Mouse (Mus musculus): Measurements from ENCODE around the gene Vps33b.

Gene Vps33b

GRCm38 (mm10) chr7:80268897-80269750 is at the start of gene Vps33b:
Vps33b (plus strand) TSS chr7:80269649.
- peak; percentile 99 for DNase-seq

- no peak for DNase-seq
Measured at GRCm38 (mm10) chr7:80220237-80220797, 49.1 kb upstream of the Vps33b start.

DNA sequence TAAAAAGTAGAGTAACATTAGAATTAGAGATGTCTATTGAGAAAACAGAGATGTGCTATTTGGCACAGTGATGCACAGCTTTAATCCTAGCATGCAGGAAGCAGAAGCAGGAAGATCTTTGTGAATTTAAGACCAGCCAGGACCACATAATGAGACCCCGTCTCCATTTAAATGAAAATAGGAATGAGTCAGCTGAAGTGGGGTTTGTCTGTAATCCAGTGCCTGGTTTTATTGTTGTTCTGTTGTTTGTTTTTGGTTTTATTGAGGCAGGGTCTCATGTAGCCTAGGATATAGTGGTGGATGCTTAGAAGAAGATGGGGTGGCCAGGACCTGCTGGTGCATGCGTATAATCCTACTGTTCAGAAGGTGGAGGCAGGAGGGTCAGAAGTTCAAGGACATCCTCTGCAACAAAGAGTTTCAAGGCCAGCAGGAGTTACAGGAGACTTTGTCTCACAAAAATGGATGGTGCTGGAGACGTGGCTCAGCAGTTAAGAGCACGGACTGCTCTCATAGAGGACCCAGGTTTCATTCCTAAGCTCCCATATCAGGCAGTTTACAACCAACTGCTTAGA is 48.2 kb upstream of the Vps33b start:
- DNase-seq = no peak

DNA sequence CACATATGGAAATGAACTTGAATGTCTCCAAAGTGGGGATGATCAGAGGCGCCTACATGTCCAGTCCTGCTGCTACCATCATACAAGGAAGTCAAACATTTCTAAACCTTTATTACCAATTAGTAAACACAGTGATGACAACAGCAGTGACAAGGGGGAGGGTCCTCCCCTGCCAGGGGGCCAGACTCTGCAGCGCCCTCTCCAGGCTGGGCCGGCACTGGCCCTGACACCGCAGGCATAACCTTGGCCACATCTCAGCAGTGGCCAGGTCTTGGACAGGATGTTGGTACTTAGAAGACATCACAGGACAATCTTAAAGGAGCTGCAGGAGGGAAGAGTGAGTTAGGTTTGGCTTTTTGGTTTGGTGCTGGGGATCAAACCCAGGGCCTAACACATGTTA is 42.4 kb upstream of the Vps33b start:
- DNase-seq = no peak

GRCm38 (mm10) chr7:80230196-80230595 is 39.3 kb upstream of the Vps33b start:
- peak; percentile 36 to 62 for DNase-seq

GRCm38 (mm10) chr7:80231971-80232488 is 37.4 kb upstream of the Vps33b start:
- DNase-seq = peak; percentile 79 to 82

- DNase-seq = peak; percentile 97 to 98
Measured at GRCm38 (mm10) chr7:80232489-80233029, 36.9 kb upstream of the Vps33b start, which contains the start of the genes Cib1 and Gdpgp1. Cib1 (minus strand) TSS chr7:80232813. Gdpgp1 (plus strand) TSS chr7:80232865.

DNA sequence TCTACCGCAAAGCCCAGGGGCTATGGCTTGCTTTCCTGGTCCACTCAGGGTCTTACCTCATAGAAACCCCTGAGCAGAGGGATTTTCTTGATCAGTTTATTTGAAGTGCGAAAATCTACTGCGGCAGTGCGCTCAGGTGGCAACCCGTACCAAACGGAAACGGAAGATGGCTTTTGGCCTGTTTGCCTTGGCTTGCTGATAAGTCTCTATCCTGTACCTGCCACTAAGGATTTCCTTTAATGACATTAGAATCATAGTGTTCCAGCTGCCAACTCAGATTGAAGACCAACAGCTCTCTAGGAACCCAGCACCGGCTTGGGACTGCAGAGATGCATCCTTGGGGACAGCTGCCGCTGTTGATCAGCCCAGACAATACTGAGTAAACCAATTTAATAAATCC is 35.6 kb upstream of the Vps33b start:
- no peak for DNase-seq

DNA sequence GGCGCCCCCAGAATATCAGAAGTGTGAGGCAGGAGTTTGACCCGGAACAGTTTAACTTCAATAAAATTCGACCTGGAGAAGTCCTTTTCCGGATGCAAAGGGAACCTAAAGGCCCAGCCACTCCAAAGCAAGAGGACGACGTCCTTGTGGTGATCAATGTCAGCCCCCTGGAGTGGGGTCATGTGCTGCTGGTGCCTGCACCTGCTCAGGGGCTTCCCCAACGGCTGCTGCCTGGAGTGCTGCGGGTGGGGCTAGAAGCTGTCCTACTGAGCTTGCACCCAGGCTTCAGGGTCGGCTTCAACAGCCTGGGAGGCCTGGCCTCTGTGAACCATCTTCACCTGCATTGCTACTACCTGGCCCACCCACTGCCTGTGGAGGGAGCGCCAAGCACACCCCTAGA is 30.9 kb upstream of the Vps33b start:
- DNase-seq = no peak

GRCm38 (mm10) chr7:80241661-80242060 is 27.8 kb upstream of the Vps33b start:
- no peak for DNase-seq

DNA sequence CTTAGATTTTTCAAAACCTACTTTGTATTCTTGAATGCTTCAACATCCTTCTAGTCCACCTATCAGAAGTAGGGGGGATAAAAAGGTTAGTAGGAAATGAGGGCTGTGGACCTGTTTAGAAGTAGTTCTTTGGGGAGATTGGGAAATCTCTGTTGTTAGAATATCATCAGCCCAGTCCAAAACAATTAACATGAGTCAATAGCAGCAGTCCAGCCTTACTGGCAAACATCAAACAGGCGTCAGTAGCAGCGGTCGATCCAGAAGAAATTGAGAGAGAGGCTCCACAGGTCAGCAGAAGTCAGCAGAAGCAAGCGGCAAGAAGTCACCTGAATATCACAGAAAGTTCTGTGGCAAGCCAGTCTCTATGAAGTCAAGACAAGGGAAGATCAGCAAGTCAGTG is 24.6 kb upstream of the Vps33b start:
- DNase-seq = no peak

GRCm38 (mm10) chr7:80246148-80246721 is 23.2 kb upstream of the Vps33b start, which contains the start of gene Ttll13:
Ttll13 (plus strand) TSS chr7:80246376.
- peak; percentile 99 for DNase-seq

DNA sequence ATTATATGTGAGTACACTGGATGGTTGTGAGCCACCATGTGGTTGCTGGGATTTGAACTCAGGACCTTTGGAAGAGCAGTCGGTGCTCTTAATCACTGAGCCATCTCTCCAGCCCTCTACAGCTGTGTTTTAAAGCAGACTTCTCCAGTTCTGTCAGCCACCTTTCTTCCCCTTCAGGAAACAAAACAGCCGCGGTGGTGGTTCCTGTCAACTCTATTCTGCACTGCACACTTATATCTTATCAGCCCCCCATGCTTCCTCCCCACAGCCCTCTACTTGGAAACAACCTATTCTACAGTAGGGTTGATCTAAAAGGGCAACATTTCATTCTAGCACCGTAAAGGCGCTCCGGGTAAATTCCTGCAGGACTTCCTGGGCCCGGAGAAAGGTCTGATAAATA is 22.6 kb upstream of the Vps33b start:
- no peak for DNase-seq

DNA sequence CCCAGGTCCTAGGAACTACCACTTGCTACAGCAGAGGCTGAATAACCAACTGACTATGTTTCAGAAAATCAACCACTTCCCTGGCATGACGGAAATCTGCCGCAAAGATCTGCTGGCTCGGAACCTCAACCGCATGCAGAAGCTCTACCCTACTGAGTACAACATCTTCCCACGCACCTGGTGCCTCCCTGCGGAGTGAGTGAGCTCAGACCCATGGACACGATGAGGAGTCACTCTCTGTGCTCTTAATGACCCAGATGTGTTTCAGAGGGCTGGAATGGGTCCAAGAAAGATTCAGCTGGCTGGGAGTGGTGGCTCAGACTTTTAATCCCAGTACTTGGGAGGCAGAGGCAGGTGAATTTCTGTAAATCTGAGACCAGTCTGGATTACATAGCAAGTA is 17.0 kb upstream of the Vps33b start:
- DNase-seq = no peak

DNA sequence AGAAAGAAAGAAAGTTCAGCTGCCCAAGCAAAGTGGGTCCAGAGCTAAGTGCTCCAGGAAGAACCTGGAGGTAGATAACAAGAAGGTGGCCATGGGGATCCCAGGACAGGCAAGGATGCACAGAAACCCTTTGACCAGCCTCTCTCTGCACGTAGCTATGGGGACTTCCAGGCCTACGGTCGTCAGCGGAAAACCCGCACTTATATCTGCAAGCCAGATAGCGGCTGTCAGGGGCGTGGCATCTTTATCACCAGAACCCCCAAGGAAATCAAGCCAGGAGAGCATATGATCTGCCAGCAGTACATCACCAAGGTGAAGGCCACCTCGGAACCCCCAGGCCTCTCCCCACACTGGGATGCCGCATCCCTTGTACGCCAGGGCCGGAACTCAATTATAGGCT is 16.6 kb upstream of the Vps33b start:
- no peak for DNase-seq

DNA sequence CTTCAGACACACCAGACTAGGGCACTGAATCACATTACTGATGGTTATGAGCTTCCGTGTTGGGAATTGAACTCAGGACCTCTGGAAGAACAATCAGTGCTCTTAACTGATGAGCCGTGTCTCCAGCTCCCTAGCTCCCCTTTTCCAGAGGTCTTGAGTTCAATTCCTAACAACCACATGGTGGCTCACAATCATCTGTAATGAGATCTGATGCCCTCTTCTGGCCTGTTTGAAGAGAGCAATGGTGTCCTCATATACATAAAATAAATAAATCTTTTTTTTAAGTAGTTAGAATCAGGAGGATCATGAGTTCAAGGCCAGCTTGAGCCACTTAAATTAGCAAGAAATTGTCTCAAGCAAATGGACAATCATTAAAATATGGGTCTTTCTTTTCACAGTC is 13.5 kb upstream of the Vps33b start:
- no peak for DNase-seq

- DNase-seq = no peak
Measured at GRCm38 (mm10) chr7:80257706-80258105, 11.7 kb upstream of the Vps33b start.

DNA sequence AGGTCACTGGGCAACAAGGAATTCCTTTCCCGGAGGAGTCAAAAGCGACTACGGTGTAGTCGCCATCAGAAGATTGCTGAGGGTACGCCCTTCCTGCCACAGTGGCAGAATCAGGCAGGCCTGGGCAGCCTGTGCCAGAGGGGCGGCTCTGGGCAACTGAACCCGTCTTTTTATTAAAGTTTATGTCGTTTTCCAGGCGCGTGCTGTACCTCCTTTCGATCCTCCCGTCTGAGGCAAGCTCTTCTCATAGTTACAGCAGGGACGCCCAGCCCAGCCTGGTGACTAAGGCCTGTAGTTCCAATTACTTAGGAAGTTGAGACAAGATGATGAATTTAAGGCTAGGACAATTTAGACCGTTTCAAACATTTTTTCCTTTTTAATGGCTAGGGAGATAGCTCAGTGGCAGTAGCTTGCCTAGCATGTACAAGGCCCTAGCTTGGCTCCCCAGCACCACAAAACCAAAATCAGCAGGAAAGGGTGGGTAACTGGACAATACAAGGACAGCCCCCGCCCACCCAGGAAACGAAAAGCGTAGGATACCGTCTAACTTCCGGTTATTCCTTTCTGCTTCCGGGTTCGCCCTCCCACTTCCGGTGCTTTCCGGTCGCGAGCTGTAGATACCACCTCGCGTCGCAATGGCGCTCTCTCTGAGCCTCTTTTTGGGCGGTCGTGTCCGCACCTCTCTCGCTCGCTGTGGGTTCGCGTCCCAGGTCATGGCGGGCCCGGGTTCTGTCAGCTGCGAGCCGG is 8.7 kb upstream of the Vps33b start, which contains the start of gene Ngrn:
TSS of gene Ngrn (plus strand) at position 591 of the 747 bp plus-strand sequence.
- peak; percentile 94 for DNase-seq

DNA sequence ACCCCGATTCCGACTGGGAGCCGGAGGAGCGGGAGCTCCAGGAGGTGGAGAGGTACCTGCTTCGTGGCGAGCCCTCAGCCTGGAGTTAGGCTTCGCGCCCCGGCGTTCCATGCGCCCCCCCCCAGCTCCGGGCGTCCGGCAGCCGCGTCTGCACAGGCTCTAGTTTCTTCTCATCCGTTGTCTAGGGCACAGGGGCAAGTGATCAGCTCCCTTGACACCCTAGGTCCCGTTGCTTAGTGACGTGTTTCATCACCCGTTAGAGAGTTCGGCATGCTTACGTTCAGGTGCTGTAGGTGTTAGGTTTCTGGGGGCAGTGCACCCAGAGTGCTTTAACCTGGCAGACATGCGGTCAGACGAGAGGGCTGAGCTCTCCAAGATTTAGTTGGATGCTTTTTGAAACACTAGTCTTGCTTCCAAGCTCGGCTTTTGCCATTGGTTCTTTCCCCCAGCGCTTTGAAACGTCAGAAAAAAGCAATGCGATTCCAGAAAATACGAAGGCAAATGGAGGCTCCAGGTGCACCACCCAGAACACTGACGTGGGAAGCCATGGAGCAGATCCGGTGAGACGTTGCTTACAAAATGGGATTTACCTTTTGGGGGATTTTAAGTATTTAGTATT is 8.0 kb upstream of the Vps33b start:
- DNase-seq = peak in 1 of 2 experiments; percentile 6

DNA sequence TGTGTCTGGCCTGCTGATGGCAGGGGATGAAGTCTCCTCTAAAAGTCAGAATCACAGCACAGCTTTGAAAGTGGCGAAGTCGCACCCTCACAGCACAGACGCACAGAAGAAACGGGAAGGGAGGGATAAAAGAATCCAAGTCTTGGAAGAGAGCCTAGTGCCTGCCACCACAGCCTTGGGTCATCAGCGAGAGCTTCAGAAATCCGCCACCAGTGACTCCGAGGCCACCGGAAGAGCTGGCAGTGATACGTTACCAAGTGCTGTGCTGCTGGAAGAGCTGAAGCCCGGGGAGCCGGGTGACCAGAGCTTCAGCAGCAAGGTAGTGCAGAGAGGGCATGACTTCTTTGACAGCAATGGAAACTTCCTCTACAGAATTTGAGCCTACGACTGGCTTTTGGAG is 4.8 kb upstream of the Vps33b start:
- no peak for DNase-seq

GRCm38 (mm10) chr7:80267764-80268163 is 1.7 kb upstream of the Vps33b start:
- no peak for DNase-seq

All from kidney, postnatal 36 days (tissue).